ENCODE assay signal across 13 mouse cellular contexts in genomic region chr12:79731905-79732304, GRCm38 (mm10).
DNase-seq lines count a peak whose midpoint lies in the region; ATAC-seq and TF ChIP-seq lines count a peak whose summit lies in the region.
"Had no signal": no experiment of that assay in that cellular context is flagged by ENCODE, and none has a peak within 500 bp of the region (broad histone marks: within the 10 kb centered on the region; RNA-seq: fewer than 3 reads in every experiment).

No protein-coding gene starts in this region.

- no peaks in the 10 kb centered on the region for H3K36me3 ChIP-seq in lung, embryonic 14.5 days (ENCODE audit: insufficient read depth)
- H3K36me3 ChIP-seq in forebrain, embryonic 13.5 days (ENCODE audit: poor library complexity, severe bottlenecking), result 0 out of 2 replicates have a peak, but pooled peaks cover 3% of the 10 kb centered on the region
- H3K36me3 ChIP-seq in limb, embryonic 14.5 days (ENCODE audit: control insufficient read depth, insufficient read depth, low read length), result no peaks in the 10 kb centered on the region
- H3K36me3 ChIP-seq: lung, embryonic 15.5 days had no signal

- H3K4me3 ChIP-seq in gastrocnemius, adult 2 months, result no peak overlapping the region
- H3K4me3 ChIP-seq in lung, embryonic 14.5 days (ENCODE audit: low read depth, low read length), result no peak overlapping the region
- no peak overlapping the region for H3K4me3 ChIP-seq in forebrain, embryonic 13.5 days
- no peak overlapping the region for H3K4me3 ChIP-seq in limb, embryonic 14.5 days (replicated peaks; ENCODE audit: low read length)
- H3K4me3 ChIP-seq: lung, embryonic 15.5 days had no signal

- H3K9ac ChIP-seq in lung, embryonic 14.5 days, result no peak overlapping the region
- no peak overlapping the region for H3K9ac ChIP-seq in forebrain, embryonic 13.5 days
- no peak overlapping the region for H3K9ac ChIP-seq in limb, embryonic 14.5 days (ENCODE audit: low read depth, low read length, severe bottlenecking)
- H3K9ac ChIP-seq: lung, embryonic 15.5 days had no signal

- H3K27ac ChIP-seq in gastrocnemius, adult 2 months, result peak overlapping the region; percentile 63
- peak overlapping the region; percentile 66; the same call in 1 of the 2 replicates for H3K27ac ChIP-seq in lung, embryonic 14.5 days (ENCODE audit: low read depth)
- peak overlapping the region; percentile 52 for H3K27ac ChIP-seq in forebrain, embryonic 13.5 days
- H3K27ac ChIP-seq in limb, embryonic 14.5 days (replicated peaks; ENCODE audit: low read depth, low read length), result peak overlapping the region; percentile 83

- no peak overlapping the region for H3K4me2 ChIP-seq in lung, embryonic 14.5 days
- H3K4me2 ChIP-seq in forebrain, embryonic 13.5 days, result no peak overlapping the region
- no peak overlapping the region for H3K4me2 ChIP-seq in limb, embryonic 14.5 days (replicated peaks; ENCODE audit: low read depth, low read length, severe bottlenecking)
- H3K4me2 ChIP-seq: lung, embryonic 15.5 days had no signal

- no peak for DNase-seq in gastrocnemius, adult 2 months
- no peak for DNase-seq in gastrocnemius, adult 8-10 months (ENCODE audit: low spot score in 2 of 2)
- DNase-seq in lung, embryonic 14.5 days, result no peak
- no peak for DNase-seq in lung, postnatal 14 days
- no peak for DNase-seq in limb, embryonic 14.5 days (ENCODE audit: low spot score)
- DNase-seq in embryo, embryonic 10.5 days (ENCODE audit: low spot score), result no peak
- DNase-seq in lung, adult 18-20 months, result no peak
- DNase-seq: adrenal gland, postnatal 25 days; cerebellum, adult 2 months; kidney, adult 18-20 months; spleen, adult 18-20 months had no signal

- ATAC-seq in lung, embryonic 14.5 days (ENCODE audit: insufficient read depth), result no peak
- ATAC-seq in forebrain, embryonic 13.5 days, result peak; percentile 50
- no peak for ATAC-seq in limb, embryonic 14.5 days (ENCODE audit: low FRiP score, low read depth)

- peaks cover 21% of the 10 kb centered on the region for H3K9me3 ChIP-seq in lung, embryonic 14.5 days (ENCODE audit: low read depth, low read length)
- peaks cover 16% of the 10 kb centered on the region for H3K9me3 ChIP-seq in forebrain, embryonic 13.5 days (replicated peaks)
- H3K9me3 ChIP-seq in limb, embryonic 14.5 days (ENCODE audit: control insufficient read depth, low read length), result peaks cover 19% of the 10 kb centered on the region

- no peak for TF ChIP-seq CTCF in gastrocnemius, adult 2 months (IDR thresholded peaks at IDR 0.05)
- no peak for TF ChIP-seq CTCF in lung, embryonic 14.5 days (IDR thresholded peaks at IDR 0.05; ENCODE audit: low read depth)

- no peak for TF ChIP-seq POLR2A in limb, embryonic 14.5 days (IDR thresholded peaks at IDR 0.05; ENCODE audit: borderline replicate concordance, extremely low read depth, insufficient read depth, insufficient read length)

- intact Hi-C loops in gastrocnemius, adult 2 months (cut with DNase I), result no loop called here

- H3K4me1 ChIP-seq in lung, embryonic 14.5 days (ENCODE audit: insufficient read depth), result peaks cover 18% of the 10 kb centered on the region
- H3K4me1 ChIP-seq in forebrain, embryonic 13.5 days, result peaks cover 30% of the 10 kb centered on the region
- peaks cover 51% of the 10 kb centered on the region for H3K4me1 ChIP-seq in limb, embryonic 14.5 days (ENCODE audit: control insufficient read depth, insufficient read depth, low read length)

- H3K27me3 ChIP-seq in lung, embryonic 14.5 days (ENCODE audit: insufficient read depth, low read length), result no peaks in the 10 kb centered on the region
- no peaks in the 10 kb centered on the region for H3K27me3 ChIP-seq in forebrain, embryonic 13.5 days
- no peaks in the 10 kb centered on the region for H3K27me3 ChIP-seq in limb, embryonic 14.5 days (ENCODE audit: control insufficient read depth, insufficient read depth, low read length)
- H3K27me3 ChIP-seq: lung, embryonic 15.5 days had no signal

- 79% methylated on average over 6 of the region's 6 CpGs for WGBS in lung, embryonic 14.5 days
- WGBS in forebrain, embryonic 13.5 days, result 33% methylated on average over 6 of the region's 6 CpGs
- 69% methylated on average over 6 of the region's 6 CpGs for WGBS in limb, embryonic 14.5 days
